Mouse (Mus musculus) small intestine, adult 2 months (tissue): ENCODE data around the gene Egfem1. TPM values are rescaled to one million over a fixed set of nuclear protein-coding genes. Genes with fewer than 3 reads are reported as not detected.

ENCODE experiments used
- H3K27ac ChIP-seq: fragments of 200-500 bp; 2 replicates; pipeline ENCODE4 v1.5.1; 2012; ENCODE audit warnings: low read depth, low read length, control low read depth, inconsistent platforms; ENCODE audit not compliant: insufficient read depth
- H3K27me3 ChIP-seq: fragments of 200-500 bp; 2 replicates; pipeline ENCODE4 v1.6.1; 2012; ENCODE audit warnings: mild to moderate bottlenecking, moderate library complexity, low read length, inconsistent platforms; ENCODE audit not compliant: control insufficient read depth, insufficient read depth
- H3K36me3 ChIP-seq: fragments of 200-500 bp; 2 replicates; pipeline ENCODE4 v1.6.1; 2012; ENCODE audit warnings: mild to moderate bottlenecking, low read length, control low read depth, inconsistent platforms; ENCODE audit not compliant: control insufficient read depth, insufficient read depth
- H3K4me1 ChIP-seq: fragments of 200-500 bp; 2 replicates; pipeline ENCODE4 v1.6.1; 2012; ENCODE audit warnings: low read length, inconsistent platforms, mixed read lengths; ENCODE audit not compliant: control insufficient read depth, insufficient read depth, insufficient read length
- H3K4me3 ChIP-seq: fragments of 200-500 bp; 2 replicates; pipeline ENCODE4 v1.5.1; 2012; ENCODE audit warnings: low read depth, mild to moderate bottlenecking, control low read depth, inconsistent platforms, low read length, moderate library complexity
- CTCF ChIP-seq: fragments of 200-500 bp; IDR thresholded peaks from 2 replicates; pipeline ENCODE4 v1.5.1; 2012; ENCODE audit warnings: low read depth, mild to moderate bottlenecking, control low read depth, inconsistent platforms, low read length, moderate library complexity, mixed read lengths; ENCODE audit not compliant: insufficient replicate concordance, insufficient read length; ENCODE audit errors: extremely low read depth
- POLR2A ChIP-seq: fragments of 200-500 bp; IDR thresholded peaks from 2 replicates; pipeline ENCODE4 v1.6.1; 2012; ENCODE audit warnings: low read depth, mild to moderate bottlenecking, control low read depth, inconsistent platforms, low read length, moderate library complexity
- whole genome bisulfite sequencing: fragments of 180-500 bp; shearing (Covaris S2); methylation state at CpG from one replicate; pipeline ENCODE4 v1.1.7; 2018; 5-methylcytosine and 5-hydroxymethylcytosine counted together
- polyA plus RNA-seq: library from polyadenylated mRNA; depleted of rRNA; stranded (reverse); fragments of >200 nt; gene quantifications from 2 replicates; pipeline ENCODE4 v1.2.3, GENCODE M21; 2012

Egfem1 gene
- polyA plus RNA-seq, 1 experiment: not detected

- no peaks in the 10 kb centered on the region for H3K4me1 ChIP-seq
- H3K4me3 ChIP-seq: no peak overlapping the region
- 68% methylated on average over 11 of the region's 11 CpGs for WGBS
- no peaks in the 10 kb centered on the region for H3K27me3 ChIP-seq
- TF ChIP-seq POLR2A: no peak
- no peak for TF ChIP-seq CTCF
- H3K27ac ChIP-seq: no peak overlapping the region
- H3K36me3 ChIP-seq: no peaks in the 10 kb centered on the region
Measured at GRCm38 (mm10) chr3:29134509-29134908, 52.7 kb downstream of the Egfem1 start.

GRCm38 (mm10) chr3:29135176-29136064, 53.6 kb downstream of the Egfem1 start:
- no peaks in the 10 kb centered on the region for H3K27me3 ChIP-seq
- 61% methylated on average over 9 of the region's 9 CpGs for WGBS
- TF ChIP-seq POLR2A: no peak
- TF ChIP-seq CTCF: no peak

GRCm38 (mm10) chr3:29136065-29136955, 54.5 kb downstream of the Egfem1 start:
- TF ChIP-seq CTCF (no peak), POLR2A (no peak)
- Histone ChIP-seq H3K36me3 (no peaks in the 10 kb centered on the region), H3K4me1 (no peaks in the 10 kb centered on the region), H3K27ac (no peak overlapping the region), H3K4me3 (no peak overlapping the region), H3K27me3 (no peaks in the 10 kb centered on the region)
- WGBS: 39% methylated on average over 10 of the region's 10 CpGs

More at GRCm38 (mm10) chr3:29135176-29136064, 53.6 kb downstream of the Egfem1 start:
- H3K27ac ChIP-seq: no peak overlapping the region
- H3K4me1 ChIP-seq: no peaks in the 10 kb centered on the region
- H3K36me3 ChIP-seq: no peaks in the 10 kb centered on the region
- no peak overlapping the region for H3K4me3 ChIP-seq

GRCm38 (mm10) chr3:29168401-29168800, 86.6 kb downstream of the Egfem1 start:
- 75% methylated on average over 4 of the region's 4 CpGs for WGBS
- Histone ChIP-seq H3K27me3 (no peaks in the 10 kb centered on the region), H3K27ac (no peak overlapping the region), H3K4me3 (no peak overlapping the region), H3K4me1 (no peaks in the 10 kb centered on the region), H3K36me3 (no peaks in the 10 kb centered on the region)
- no peak for TF ChIP-seq POLR2A
- no peak for TF ChIP-seq CTCF

GRCm38 (mm10) chr3:29169003-29169402, 87.2 kb downstream of the Egfem1 start:
- Histone ChIP-seq H3K36me3 (no peaks in the 10 kb centered on the region), H3K4me1 (no peaks in the 10 kb centered on the region), H3K27ac (no peak overlapping the region), H3K4me3 (no peak overlapping the region), H3K27me3 (no peaks in the 10 kb centered on the region)
- TF ChIP-seq CTCF (no peak), POLR2A (no peak)
- 83% methylated on average over 4 of the region's 4 CpGs for WGBS

- H3K4me3 ChIP-seq: no peak overlapping the region
Measured at GRCm38 (mm10) chr3:29176991-29177390, 95.2 kb downstream of the Egfem1 start.

GRCm38 (mm10) chr3:29182988-29183387, 101.2 kb downstream of the Egfem1 start:
- Histone ChIP-seq H3K4me1 (no peaks in the 10 kb centered on the region), H3K27ac (no peak overlapping the region), H3K4me3 (no peak overlapping the region), H3K36me3 (no peaks in the 10 kb centered on the region), H3K27me3 (no peaks in the 10 kb centered on the region)
- TF ChIP-seq CTCF (no peak), POLR2A (no peak)
- WGBS: 80% methylated on average over 10 of the region's 10 CpGs

More at GRCm38 (mm10) chr3:29176991-29177390, 95.2 kb downstream of the Egfem1 start:
- no peaks in the 10 kb centered on the region for H3K36me3 ChIP-seq
- TF ChIP-seq CTCF (no peak), POLR2A (no peak)
- H3K27me3 ChIP-seq: no peaks in the 10 kb centered on the region
- H3K27ac ChIP-seq: no peak overlapping the region
- no peaks in the 10 kb centered on the region for H3K4me1 ChIP-seq
